Mouse (Mus musculus) bone marrow macrophage, adult 2 months (primary cell): ENCODE results near the gene Chd5. TPM values are rescaled to one million over a fixed set of nuclear protein-coding genes. Genes with fewer than 3 reads are reported as not detected.
A peak's percentile ranks its signal among the peaks of the same experiment; 100 is the strongest.

ENCODE experiments used
- H3K27ac ChIP-seq: 2 replicates; pipeline ENCODE4 v1.5.1; 2012; ENCODE audit warnings: low read depth, low read length; ENCODE audit not compliant: insufficient read depth
- H3K4me1 ChIP-seq: 2 replicates; pipeline ENCODE4 v1.6.1; 2012; ENCODE audit warnings: low read length; ENCODE audit not compliant: control insufficient read depth, insufficient read depth
- H3K4me3 ChIP-seq: 2 replicates; pipeline ENCODE4 v1.5.1; 2012; ENCODE audit warnings: mild to moderate bottlenecking, low read length, moderate library complexity; ENCODE audit not compliant: insufficient read depth
- CTCF ChIP-seq: IDR thresholded peaks from 2 replicates; pipeline ENCODE4 v1.5.1; 2012; ENCODE audit warnings: low read depth, mild to moderate bottlenecking, low read length, moderate library complexity
- POLR2A ChIP-seq: IDR thresholded peaks from 2 replicates; pipeline ENCODE4 v1.6.1; 2012; ENCODE audit warnings: mild to moderate bottlenecking, low read depth, low read length, borderline replicate concordance
- polyA plus RNA-seq: library from polyadenylated mRNA; stranded (reverse); fragments of >200 nt; gene quantifications from 2 replicates; pipeline ENCODE4 v1.2.4, GENCODE M21; 2012; ENCODE audit not compliant: missing spikeins, insufficient read depth, insufficient read length

Gene Chd5
- polyA plus RNA-seq, 1 experiment, result 0.42 TPM

DNA sequence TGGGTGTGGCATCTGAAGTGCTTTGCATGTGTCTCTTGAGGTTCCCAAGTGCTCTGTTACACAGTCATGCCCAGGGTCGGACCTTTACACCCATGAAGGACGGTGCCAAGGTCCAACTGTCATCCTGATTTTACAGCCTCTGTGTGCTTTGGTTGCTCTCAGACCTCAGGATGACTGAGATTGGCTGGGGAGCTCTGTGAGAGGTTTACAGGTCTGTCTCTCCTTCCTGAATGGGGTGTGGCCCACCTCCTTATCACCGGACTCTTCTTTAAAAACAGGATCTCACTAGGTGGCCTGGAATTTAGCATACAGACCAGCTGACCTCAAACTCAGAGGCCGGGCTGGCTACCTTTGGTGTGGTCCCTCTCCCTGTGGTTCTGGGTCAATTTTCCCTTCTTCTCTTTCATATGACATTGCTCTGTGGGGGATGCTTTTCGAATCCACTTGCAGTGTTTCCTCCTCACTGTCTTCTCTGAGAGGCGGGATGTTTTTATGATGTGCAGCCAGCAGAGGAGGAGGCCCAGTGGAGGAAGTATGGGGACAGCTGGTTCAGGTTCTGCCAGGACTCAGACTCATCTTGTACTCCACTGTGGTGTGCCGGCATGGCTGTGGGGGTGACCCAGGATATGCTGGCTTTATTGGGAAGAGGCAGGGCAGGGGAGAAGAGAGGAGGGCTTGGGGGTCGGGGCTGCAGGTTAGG, 12.4 kb downstream of the Chd5 start:
- H3K27ac ChIP-seq, result no peak overlapping the region
- no peak overlapping the region for H3K4me3 ChIP-seq
- TF ChIP-seq CTCF (no peak), POLR2A (no peak)
- H3K4me1 ChIP-seq, result peaks cover 15% of the 10 kb centered on the region

DNA sequence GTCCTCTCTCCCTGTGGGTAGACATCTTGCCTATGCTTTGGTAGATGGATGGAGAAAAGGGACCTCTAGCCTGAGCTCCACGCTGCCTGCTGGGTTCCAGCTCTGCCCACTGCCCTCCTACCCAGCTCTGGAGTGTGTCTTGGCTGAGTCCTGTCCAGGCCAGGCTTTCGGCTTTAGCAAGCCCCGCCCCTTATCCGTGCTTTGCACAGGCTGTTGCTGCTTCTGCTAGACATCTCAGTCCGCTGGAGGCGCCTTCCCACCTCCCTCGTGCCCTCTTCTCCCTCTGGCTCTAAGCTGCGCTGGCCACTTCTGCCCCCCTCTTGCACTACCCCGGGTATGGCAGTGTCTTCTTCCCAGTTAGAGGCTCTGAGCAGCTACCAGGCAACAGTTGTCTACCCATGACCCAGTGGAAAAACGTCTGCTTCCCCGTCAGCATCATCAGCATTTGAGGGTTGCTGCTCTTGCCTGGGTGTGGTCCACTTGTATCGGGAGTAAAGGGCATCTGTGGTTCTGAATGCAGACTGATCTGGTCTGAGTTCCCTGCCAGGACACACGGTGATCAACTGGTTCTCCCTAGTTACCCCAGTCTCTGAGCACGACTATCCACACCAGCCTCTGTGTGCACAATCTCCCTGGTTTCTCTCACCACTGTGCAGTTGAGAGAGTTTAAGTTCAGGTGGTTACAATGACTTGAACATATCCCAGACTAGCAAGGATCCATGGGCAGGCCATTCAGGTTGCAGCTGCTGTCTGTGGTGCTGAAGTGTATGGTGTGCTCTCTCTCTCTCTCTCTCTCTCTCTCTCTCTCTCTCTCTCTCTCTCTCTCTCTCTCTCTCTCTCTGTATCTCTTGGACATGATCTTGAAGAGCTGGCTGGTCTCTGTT, 13.2 kb downstream of the Chd5 start:
- TF ChIP-seq POLR2A (no peak), CTCF (no peak)
- peaks cover 14% of the 10 kb centered on the region for H3K4me1 ChIP-seq
- no peak overlapping the region for H3K27ac ChIP-seq
- H3K4me3 ChIP-seq, result no peak overlapping the region

DNA sequence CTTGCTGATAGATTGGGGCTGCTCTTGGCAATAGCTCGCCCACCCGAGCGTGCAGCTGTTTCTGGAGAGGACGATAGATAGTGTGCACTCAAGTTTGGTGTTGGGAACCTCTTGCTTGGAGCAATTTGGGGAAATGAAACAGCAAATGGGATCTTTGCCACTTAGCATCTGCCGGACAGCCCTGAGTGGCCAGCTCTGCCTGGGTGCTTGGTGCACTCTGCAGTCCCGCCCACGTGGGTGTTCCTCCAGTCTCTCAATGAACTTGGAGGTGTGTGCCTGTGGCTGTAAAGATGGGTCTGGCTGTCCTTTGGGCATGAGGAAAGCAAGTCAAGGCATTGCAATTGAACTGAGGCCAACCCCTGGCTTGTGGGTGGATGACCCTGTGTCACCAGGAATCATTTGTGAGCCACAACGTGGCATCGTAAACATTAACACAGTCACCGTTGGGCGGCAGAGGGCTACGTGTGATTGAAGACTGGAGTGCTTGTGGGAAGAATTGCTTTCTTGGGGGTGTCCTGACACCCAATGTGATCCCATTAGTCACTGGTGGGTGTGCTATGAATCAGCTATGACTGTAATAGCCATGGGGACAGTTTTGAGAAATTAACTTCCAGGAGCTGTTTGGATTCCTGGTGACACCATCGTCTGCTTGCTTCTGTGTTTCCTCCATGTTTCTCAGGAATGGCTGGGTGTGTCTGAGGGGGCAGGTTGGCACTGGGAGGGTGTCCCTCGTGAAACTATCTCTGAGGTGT, 15.6 kb downstream of the Chd5 start:
- Histone ChIP-seq H3K27ac (no peak overlapping the region), H3K4me1 (peaks cover 14% of the 10 kb centered on the region), H3K4me3 (no peak overlapping the region)
- TF ChIP-seq POLR2A (no peak), CTCF (no peak)

DNA sequence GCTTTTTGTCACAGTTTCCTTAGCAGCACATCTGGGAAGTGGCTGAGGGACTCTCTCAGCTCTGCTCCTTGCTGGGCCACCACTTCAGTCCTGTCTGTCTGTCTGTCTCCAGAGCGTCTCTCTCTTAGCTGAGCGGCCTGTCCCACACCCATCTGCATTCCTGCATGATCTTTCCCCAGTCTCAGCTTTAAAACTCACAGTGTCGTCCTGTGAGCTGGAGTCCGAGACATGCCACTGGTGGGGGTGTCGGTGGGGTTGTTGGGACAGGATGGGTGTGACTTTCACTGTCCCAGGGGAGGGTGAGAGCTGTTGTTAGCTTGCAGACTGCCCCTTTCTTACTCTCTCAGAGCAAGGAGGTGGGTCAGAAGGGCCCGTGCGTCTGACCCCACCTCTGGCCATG, 17.2 kb downstream of the Chd5 start:
- Histone ChIP-seq H3K4me3 (no peak overlapping the region), H3K27ac (no peak overlapping the region), H3K4me1 (peaks cover 7% of the 10 kb centered on the region)
- no peak for TF ChIP-seq POLR2A
- no peak for TF ChIP-seq CTCF

DNA sequence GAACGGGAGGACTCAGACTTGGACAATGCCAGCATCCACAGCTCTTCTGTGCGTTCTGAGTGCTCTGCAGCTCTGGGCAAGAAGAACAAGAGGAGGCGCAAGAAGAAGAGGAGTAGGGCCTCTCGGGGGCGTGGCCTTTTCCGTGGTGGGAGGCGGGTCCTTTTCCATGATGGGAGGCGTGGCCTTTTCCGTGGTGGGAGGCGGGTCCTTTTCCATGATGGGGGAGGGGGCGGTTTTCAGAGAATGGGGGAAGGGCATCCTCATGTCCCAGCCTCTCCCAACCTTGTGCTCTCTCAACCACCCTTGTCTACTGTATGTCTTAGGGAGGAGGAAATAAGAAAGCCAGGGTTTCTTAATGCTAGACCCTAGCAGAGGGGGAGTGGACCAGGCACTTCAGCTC, 21.2 kb downstream of the Chd5 start:
- Histone ChIP-seq H3K4me1 (peaks cover 16% of the 10 kb centered on the region), H3K27ac (no peak overlapping the region), H3K4me3 (no peak overlapping the region)
- no peak for TF ChIP-seq POLR2A
- no peak for TF ChIP-seq CTCF

DNA sequence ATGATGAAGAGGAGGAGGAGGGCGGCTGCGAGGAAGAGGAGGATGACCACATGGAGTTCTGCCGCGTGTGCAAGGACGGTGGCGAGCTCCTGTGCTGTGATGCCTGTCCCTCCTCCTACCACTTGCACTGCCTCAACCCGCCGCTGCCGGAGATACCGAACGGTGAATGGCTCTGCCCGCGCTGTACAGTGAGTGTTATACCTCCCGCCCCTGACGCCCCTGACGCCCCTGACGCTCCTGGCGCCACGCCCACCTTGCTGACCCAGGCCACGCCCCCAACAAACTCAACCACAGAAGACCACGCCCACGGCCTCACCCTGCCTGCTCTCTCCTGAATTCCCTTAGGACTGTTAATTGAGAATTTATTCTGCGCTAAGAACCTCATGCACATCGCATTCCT, 22.4 kb downstream of the Chd5 start:
- H3K27ac ChIP-seq, result no peak overlapping the region

DNA sequence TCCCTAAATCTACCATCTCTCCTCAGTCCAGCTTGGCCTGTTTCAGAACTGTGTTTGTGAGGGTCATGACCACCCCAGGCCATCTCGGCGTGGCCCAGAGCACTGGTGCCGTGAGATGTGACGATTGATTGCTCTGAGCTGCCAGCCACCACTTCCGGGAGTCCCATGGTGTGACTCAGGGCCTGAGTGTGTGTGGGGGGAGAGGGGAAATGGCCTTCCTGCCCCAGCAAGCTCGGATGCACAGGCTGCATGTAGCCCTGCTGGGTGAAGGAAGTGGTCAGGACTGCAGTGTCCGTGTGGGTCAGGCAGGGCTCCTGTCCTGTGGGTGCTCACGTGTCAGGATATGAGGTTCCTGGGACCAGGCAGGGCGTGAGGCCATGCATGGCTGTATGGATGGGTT, 23.7 kb downstream of the Chd5 start:
- Histone ChIP-seq H3K4me3 (no peak overlapping the region), H3K4me1 (peaks cover 16% of the 10 kb centered on the region), H3K27ac (peak overlapping the region; percentile 2; the same call in 1 of the 2 replicates)
- TF ChIP-seq POLR2A, result no peak
- TF ChIP-seq CTCF, result no peak

More for the DNA sequence above, 22.4 kb downstream of the Chd5 start:
- no peak overlapping the region for H3K4me3 ChIP-seq
- H3K4me1 ChIP-seq, result peaks cover 16% of the 10 kb centered on the region
- no peak for TF ChIP-seq CTCF
- TF ChIP-seq POLR2A, result no peak

DNA sequence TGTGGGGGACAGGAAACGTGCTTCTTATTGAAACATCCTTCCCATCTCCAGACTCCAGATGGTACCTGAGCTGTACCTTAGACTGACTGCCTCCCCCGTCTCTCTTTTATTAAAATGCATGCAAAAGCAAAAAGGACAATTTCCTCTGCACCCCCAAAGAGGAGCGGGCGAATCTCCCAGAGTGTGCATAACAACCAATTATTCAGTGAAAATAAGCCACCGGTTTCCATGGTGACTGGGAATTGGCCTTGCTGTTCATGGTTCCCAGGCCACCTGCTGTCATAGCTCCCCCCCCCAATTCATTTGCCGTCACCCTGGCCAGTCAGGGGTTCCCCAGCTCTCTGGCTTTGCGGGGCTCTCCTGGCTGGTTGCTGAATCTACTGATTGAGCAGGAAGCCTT, 26.8 kb downstream of the Chd5 start:
- TF ChIP-seq POLR2A (no peak), CTCF (no peak)
- H3K4me3 ChIP-seq, result no peak overlapping the region
- H3K4me1 ChIP-seq, result peaks cover 16% of the 10 kb centered on the region
- no peak overlapping the region for H3K27ac ChIP-seq

DNA sequence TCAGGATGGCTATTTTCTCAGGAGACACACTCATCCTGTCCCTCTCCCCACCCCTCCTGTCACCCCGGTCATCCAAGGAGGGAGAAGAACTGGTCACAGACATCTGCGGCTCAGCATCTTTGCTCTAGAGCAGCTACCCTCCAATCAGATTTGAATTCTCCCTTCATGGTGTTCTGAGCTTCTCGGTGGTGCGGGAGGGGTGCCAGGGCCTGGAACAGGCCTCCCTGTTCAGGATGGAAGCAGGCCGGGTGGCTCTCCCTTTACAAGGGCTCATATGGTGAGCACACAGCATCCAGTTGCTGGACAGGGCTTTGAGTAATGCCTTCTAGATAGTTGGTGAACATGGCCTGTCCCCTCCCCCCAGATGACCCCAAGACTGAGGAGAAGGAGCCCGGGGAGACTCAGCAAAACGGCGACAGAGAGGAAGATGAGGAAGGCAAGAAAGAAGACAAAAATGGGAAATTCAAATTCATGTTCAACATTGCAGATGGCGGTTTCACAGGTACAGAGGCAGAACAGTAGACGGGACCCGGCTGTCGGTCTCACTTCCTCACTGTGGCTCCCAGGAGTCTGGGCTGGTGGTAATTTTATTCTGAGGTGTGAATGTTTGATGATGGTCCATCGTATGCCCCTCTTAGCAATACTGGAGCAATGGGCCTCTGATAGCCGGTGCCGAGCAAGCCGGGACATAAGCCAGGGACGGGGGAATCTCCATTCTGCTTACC, 44.2 kb downstream of the Chd5 start:
- Histone ChIP-seq H3K4me1 (no peaks in the 10 kb centered on the region), H3K4me3 (no peak overlapping the region)
- no peak for TF ChIP-seq POLR2A
- TF ChIP-seq CTCF, result no peak

More for the DNA sequence above, 44.2 kb downstream of the Chd5 start:
- H3K27ac ChIP-seq, result no peak overlapping the region
